Mouse (Mus musculus) left cerebral cortex, adult 9 months (tissue): Measurements from ENCODE around the gene Fry.
A peak's percentile ranks its signal among the peaks of the same experiment; 100 is the strongest.

Source experiments
- DNase-seq, 2 experiments: peaks; one replicate each; pipeline ENCODE4 v3.0.0; 2022; ENCODE audit warnings: low spot score in 2 of 2

Gene Fry

DNA sequence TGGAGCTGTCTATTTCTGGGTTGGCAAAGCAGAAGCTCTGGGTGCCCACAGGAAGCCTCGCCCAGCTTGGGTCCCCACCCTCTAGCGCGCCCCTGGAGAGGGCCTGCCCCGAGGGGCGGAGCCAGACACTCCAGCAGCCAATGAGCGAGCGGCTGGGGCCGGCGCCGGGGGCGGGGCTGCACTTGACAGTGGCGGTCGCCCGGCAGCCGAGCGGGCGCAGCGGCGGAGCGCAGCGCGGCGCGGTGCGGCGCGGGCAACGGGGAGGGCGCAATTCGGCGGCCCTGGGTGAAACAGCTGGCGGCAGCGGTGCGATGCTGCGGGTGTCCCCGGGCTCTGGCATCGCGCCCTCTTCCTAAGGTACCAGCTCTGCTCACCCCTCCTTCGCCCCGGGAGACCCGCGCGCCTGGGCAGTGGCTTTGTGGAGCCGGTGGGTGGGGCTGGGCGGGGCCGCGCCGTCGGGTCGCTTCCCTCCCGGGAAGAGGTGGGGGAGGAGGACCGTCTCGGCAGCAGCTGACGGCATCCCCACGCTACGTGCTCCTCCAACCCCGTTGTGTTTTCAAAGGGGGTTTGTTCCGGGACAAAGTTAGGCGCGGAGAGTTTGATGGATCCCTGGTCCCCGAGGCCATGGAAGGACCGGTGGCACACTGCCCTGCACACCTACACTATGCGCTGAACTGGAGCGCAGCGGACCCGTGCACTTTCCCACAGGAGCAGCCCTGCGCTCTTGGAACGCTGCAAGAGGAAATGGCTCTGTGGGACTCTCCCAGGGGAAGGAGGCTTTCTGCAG, at the start of gene Fry:
Gene Fry, plus strand, starts transcription at position 191 of the 787 bp plus-strand sequence.
- DNase-seq = peak; percentile 86 to 94

DNA sequence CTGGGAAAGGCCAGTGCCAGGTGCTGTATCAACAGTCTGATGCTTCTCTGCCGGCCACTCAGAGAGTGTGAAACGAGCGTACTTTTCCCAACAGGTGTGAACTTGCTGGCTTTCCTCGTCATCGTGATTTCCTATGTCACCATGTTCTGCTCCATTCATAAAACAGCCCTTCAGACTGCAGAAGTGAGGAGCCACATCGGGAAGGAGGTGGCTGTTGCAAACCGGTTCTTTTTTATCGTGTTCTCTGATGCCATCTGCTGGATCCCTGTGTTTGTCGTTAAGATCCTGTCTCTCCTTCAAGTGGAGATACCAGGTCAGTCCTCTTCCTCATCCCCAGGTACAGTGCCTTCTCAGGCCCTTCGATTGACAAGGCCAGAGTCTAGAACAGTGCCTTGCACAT, 48.4 kb upstream of the Fry start:
- peak; percentile 13 to 76 for DNase-seq

DNA sequence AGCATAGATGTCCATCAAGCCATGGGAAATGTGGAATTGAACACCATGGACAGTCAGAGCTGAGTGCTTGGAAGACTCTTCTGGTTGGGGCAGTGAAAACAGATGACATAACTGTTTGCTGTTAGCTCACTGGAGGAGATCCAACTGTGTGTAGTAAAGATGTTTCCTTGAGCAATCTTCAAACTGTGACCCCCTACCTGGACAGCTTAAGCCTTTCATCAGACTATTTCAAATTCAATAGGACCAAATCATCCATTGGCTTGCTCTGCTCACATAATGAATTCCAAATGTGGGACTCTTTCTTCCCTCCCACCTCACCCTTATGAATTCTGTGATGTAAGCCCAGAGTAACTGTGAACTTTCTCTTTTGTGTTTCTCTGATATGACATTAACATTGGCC, 46.7 kb upstream of the Fry start:
- no peak for DNase-seq

DNA sequence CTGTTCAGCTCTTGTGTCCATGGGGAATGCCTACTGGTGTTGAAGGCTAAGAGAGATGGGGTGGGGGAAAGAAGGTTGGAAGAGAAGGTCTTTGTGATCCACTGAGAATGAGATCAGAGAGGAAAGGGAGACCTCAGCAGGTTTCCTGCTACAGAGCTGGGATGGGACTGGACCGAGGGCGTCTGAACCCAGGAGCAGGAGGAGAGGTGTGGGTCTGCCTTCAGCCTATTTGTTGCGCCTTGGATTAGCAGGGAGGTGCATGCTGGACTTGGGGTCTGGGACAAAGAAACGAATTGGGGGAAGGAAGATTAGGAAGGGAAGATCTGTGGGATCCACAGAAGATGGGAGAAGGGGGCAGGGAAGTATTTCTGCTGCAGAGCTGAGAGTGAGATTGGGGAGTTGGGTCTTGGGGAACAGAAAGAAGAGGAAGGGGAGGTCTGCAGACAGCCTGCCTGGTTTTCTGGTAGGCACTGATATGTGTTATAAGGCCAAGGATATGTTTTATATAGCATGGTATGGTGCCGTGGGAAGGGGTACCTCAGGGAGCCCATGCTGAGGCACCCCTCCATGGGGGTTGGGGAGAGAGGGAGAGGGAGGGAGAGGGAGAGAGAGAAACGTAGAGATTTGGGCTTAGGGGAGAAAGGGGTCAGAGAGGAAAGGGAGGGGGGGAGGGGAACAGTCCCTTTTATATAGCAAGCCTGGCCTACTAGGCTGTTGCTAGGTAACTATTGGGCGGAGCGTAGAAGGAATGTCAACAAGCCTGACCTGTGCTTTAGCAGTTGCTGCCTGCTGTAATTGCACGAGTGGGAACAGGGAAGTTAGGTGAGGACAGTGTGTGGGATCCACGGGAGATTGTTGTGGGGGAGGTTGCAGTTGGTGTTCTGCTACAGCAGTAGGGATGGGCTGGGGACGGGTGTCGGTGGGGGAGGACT, 38.3 kb upstream of the Fry start:
- DNase-seq = peak in 1 of 2 experiments; percentile 6

- no peak for DNase-seq
Measured at GRCm38 (mm10) chr5:150082696-150083095, 35.7 kb upstream of the Fry start.

DNA sequence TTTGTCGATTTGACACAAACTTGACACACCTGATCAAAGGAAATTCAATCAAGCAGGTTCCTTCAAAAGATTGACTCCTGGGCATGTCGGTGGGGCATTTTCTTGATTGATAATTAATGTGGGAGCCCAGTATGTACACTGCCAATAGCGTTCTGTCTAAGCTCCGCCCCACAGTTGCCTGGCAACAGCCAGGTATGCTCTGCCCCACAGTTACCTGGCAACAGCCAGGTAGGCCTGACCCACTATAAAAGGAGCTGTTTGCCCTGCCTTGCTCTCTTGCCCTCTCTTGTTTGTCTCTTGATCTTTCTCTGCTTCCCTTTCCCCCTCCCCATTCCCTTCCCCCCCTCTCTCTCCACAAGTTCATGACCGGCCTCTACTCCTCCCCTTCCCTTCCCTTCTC, 35.3 kb upstream of the Fry start:
- DNase-seq = no peak

GRCm38 (mm10) chr5:150097620-150098019, 20.8 kb upstream of the Fry start:
- peak in 1 of 2 experiments; percentile 67 for DNase-seq

DNA sequence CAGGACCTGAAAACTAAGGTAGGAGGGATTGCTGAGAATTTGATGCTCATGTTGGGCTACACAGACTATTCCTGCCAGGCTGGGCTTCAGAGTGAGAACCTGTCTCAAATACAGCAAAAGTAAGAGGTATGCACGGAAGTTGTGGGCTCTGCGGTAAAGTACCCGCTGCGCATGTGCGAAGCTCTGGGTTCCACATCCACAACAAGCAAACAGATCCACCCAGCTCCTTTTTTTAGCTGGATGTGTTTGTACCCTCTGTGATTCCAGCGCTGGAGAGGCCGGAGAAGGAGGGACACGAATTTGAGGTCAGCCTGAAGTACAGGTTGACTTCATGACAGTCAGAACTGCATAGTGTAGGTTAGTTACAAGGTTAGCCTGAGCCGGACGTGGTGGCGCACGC, 19.7 kb upstream of the Fry start:
- no peak for DNase-seq

DNA sequence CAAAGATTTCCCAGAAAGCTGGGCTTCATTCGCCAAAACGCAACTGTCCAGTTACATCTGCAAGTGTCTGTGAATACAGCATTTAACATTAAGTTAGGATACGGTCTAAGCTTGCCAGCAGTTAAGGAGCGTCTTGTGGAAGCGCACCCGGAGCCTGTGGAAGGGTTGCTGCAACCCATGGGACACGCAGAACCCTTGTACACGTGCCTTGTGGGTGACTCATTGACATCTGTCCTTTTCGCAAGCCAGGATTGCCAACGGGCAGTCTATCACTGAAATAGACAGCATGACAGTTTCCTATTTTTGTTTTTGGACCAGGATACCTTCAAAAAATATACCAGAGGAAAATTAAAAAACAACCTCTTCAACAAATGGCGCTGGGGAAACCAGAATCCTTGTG, 16.7 kb upstream of the Fry start:
- no peak for DNase-seq

DNA sequence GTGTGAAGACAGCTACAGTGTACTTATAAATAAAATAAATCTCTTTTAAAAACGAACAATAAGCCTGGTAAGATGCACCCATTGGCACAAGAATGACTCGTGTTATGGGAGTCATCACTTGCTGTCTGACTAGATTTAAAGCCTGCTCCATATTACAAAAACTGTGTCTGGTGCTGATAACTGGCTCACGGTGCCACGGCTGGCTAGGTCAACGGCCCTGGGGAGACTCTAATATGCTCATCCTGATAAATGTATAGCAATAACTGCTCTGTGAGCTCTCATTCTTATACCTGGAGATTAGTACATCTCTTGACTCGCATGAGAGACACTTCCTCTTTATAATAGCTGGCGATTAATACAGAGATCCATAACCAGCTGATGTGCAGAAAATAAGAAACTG, 12.1 kb upstream of the Fry start:
- no peak for DNase-seq

- no peak for DNase-seq
Measured at GRCm38 (mm10) chr5:150111236-150111635, 7.2 kb upstream of the Fry start.

GRCm38 (mm10) chr5:150114007-150114406, 4.4 kb upstream of the Fry start:
- no peak for DNase-seq

- no peak for DNase-seq
Measured at GRCm38 (mm10) chr5:150114778-150115177, 3.7 kb upstream of the Fry start.

- DNase-seq = no peak
Measured at GRCm38 (mm10) chr5:150115271-150116092, 3.0 kb upstream of the Fry start.

DNA sequence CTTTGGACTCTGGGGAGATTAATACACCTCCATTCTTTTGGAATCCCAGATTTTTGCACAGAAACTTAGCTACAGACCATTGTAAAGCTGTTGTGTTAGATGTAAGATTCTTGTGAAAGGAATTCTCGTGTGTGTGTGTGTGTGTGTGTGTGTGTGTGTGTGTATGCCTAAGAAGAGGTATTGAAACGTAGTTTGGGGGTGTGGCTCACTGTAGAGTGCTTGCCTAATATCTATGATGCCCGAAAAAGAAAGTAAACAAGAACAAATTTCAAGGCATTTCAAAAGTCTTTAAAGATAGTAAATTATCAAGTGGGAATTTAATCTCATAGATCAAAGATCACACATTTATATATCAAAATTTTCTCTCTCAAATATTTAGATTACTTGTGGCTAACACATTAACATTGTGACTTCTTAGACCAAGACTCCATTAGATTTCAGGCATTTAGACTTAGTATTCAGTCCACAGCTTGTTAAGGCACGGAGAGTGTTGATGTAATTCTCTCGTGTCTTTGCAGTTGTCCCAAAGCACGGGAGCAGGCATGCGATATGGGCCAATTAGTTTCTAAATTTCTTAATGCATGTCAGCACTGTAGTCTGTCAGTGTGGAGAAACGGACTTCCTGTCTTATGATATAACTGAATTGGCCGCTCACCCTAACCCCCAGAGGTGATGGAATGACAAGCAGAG, 2.1 kb upstream of the Fry start:
- no peak for DNase-seq

- DNase-seq = no peak
Measured at GRCm38 (mm10) chr5:150116906-150117216, 1.6 kb upstream of the Fry start.

DNA sequence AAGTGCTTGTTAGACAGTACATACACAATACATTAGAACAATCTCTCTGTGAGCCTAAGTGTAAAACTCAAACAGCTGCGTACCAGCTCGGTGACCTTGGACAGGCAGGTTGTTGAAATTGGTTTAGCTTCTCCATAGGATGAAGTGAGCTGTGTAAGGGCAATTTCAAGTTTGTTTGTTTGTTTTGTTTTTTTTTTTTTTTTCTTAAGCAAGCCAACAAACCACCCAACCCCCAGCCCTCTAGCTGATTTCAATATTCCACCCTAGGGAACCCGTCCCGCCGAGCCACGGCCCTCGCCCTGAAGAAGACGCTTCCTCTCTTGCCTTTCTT, 356 bp upstream of the Fry start:
- DNase-seq = no peak

DNA sequence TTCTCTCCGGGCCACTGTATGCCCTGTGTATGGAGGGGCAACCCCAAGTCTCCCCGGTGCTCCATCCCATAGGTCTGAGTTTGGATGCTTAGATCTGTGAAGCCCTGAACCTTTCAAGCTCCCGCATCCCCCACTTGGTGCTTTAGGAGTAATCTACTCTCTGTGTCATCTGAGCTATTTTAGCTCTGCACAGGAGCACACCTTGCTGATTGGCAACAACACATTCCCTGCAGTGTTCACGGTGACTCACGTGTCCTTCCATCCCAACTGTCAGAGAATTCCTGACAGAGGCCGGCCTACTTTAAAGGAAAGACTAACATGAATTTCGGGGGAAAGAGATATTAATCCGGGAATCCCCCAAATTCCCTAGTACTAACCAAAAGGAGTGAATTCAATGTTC, 2.2 kb downstream of the Fry start:
- no peak for DNase-seq

GRCm38 (mm10) chr5:150122095-150122494, 3.6 kb downstream of the Fry start:
- DNase-seq = no peak

DNA sequence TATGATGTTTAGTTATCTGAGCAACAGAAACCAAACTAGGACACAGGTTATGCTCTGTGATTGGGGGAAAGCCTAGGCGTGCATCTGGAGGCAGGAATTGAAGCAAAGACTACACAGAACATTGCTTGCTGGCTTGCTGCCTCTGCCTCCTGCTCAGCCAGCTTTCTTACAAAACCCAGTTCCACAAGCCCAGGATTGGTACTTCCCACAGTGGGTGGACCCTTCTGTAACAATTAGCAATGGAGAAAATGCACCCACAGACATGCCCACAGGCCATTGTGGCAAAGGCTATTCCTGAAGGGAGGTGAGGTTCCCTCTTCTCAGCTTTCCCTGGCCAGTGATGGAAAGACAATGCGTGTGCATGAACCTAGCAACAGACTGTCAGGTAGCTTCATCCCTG, 4.1 kb downstream of the Fry start:
- peak in 1 of 2 experiments; percentile 60 for DNase-seq

DNA sequence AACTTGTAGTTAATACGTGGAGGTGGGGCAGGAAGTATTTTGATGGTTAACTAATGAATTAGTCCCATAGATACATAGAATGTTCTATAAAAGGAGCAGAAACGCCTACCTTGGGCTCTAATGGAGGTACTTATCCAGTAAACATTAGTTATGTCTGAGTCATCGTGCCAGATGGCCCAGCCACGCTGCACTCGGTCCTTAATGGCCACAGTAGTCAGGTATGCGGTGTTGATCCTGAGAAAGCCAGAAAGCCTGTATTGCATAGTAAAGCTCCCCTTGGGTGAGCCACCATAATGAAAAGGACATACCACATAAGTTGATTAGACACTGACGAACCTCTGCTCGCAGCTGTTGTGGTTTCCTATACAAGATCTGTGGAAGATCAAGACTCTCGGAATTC, 7.5 kb downstream of the Fry start:
- DNase-seq = no peak

DNA sequence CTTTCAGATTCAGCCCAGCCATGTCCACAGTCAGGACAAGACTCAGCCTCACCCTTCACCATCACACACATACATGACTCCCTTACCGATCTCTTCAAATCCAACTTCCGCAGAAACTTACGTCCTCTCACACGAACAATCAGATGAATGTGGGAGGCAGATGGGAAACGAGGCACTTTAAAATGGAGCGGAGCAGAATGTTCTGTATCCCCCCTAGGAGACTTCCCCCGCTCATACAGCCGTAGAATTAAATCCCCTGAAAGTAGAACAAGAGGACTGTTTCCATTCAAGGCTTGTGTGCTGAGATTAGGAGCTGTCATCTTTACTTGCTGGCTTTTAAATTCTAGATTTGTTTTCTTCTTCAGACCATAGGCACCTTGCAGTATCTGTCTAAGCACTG, 10.0 kb downstream of the Fry start:
- no peak for DNase-seq
